Mouse (Mus musculus) adrenal gland, postnatal 10 days (tissue): ENCODE data around the gene Cda. TPM values are rescaled to one million over a fixed set of nuclear protein-coding genes. Genes with fewer than 3 reads are reported as not detected.
A peak's percentile ranks its signal among the peaks of the same experiment; 100 is the strongest.

Experiments
- DNase-seq: peaks from one replicate; pipeline ENCODE4 v3.0.0; 2021; ENCODE audit warnings: mixed read lengths
- total RNA-seq, 2 experiments: library from RNA; stranded (reverse); gene quantifications; 2 replicates each; pipeline ENCODE4 v1.2.3; 2021

The Cda gene
- total RNA-seq, 2 experiments from 2014 or later = 12.3 to 13.4 TPM

DNA sequence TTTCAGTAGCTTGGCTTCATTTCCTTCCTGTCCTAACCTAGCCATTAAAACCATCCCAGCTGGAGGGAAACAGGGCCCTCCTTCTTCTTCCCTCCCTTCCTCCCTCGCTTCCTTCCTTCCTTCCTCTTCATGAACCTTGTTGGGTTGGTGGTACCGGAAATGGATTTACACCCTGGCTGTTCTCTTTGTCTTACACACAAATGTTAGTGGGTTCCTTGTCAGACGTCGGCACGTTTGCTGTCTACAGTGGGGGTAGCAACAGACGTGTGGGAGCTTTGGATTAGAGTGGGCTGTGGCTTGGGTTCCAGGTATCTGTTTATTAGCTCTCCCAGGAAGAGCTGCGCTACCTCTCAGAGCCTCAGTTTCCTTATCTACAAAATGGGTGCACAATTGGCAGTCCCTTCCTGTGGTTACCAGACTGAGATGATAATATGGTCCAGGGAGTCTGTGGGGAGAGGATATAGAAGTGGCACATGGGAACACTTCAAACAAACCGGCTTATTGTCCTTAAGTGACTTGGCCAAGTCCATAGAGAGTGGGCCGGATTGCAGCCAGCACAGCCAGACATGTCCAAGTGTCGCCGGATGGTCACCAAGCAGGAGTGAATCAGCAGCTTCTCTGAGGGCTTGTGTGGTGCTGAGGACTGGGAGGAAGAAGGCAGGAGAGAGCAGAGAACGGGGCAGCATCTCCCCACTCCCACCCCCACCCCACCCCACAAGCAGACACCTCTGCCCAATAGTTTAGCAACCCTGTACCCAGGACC, 887 bp upstream of the Cda start:
- no peak for DNase-seq

DNA sequence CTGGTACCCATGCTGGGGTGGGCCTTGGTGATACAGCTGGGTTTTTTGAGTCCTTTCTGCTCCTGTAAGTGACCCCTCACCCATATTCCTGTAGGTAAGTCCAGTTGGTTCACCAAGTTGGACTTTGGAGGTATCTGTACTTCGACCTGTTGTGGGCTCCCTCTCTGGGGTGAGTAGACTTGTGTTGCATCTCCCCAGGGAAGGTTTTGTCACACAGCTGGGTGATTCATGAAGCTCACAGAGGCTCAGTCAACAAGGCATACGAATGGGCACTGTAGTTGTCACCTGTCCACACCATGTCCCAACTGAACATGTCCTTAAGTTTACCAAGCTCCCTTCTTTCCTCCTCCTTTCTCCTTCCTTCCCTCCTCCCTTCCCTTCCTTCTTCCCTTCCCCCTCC, 1.2 kb downstream of the Cda start:
- no peak for DNase-seq

DNA sequence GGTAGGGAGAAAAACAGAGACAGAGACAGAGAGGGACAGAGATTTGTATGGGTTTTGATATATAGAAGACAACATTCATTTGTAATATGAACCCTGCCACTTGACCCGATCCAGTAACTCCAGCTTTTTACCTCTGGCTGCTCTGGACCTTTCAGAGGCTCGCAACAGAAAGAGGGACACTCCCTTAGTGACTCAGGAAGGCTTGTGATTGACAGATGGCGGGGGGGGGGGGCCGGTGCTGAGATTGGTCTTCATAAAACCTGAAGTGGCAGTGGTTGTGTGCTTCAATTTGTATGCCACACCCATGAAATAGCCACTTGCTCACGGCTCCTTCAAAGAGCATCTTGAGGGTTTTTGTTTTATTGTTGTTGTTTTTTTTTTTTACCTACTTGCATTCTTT, 4.3 kb downstream of the Cda start:
- DNase-seq = no peak

DNA sequence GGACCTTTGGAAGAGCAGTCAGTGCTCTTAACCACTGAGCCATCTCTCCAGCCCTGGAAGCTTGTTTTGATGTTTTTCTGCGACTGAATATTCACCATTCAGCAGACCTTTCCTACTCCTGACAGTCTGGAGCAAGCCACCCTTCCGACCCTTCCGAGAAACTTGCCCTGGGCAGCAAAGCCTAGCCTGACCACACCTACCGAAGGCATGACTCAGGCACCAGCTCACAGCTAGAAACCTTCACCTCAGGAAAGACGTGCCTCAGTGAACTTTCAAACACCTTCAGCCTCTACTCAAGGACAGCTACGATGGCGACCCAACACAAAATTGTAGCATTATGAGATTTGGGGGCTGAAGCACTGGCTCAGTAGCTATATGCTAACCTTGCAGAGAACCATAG, 4.9 kb downstream of the Cda start:
- DNase-seq = no peak

DNA sequence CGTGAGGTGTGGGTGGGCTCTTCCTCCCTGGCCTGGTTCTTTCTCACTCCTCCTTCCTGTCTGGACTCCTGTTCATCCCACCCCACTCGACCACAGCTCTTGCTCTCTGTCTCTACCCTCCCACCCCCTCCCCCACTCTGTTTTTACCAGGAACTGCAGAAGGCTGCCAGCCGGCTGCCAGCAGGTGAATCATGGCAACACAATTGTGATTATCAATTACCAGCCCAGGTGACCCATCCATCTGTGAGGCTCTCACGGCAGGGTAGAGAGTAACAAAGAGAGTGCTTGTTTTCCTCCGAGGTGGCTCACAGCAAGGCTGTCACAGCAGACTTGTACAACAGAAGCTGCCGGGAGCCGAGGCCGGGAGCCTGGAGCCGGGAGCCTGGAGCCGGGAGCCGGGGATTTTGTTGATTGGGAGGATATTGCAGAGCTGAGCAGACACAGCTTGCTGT, 6.4 kb downstream of the Cda start:
- no peak for DNase-seq

DNA sequence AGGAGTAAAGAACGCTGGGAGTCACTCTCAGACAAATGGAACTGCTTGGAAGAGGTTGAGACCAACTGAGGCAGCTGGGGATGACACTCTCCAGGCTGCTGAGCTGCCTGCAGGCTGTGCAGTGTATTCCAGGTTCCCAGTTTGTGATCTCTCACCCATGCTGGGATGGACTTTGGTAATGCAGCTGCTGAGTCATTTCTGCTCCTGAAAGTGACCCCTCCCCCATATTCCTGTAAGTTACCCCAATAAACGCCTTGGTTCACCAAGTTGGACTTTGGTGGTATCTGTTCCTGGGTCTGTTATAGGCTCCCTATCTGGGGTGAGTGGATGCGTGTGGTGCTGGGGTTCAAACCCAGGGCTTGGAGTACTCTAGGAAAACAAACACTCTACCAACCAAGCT, 9.6 kb downstream of the Cda start:
- no peak for DNase-seq

DNA sequence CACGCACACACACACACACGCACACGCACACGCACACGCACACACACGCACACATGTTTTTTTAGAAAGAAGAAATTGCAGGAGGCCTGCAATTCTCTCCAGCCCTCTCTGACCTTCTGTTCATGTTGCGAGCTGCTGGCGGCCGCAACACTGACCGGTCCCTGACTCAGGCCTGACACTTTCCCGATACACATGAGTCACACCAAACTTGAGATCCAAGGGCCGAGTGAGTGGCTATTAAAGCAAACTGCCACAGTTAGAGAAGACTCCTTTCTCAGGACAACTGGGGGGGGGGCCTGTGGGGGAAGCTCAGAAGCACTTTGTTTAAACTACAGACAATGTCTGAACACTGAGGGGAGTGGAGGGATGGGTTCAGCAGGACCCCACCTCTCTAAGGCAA, 11.2 kb downstream of the Cda start:
- DNase-seq = peak; percentile 51

DNA sequence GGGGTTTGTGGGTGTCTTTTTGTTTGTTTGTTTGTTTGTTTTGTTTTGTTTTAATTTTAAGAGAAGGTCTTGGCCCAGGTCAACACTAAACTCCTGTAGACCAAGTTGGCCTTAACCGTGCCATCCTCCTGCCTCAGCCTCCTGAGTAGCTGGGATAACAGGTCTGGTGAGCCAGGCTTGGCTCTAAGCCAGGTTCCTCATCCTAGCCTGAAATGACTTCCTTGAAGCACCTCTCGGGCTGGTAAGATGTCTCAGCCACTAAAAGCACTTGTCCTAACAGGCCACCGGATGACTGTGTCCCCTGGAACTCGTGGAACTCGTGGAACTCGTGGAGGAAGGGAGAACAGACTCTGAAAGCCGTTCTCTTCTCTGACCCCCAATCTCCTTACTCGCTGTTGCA, 11.7 kb downstream of the Cda start:
- no peak for DNase-seq

DNA sequence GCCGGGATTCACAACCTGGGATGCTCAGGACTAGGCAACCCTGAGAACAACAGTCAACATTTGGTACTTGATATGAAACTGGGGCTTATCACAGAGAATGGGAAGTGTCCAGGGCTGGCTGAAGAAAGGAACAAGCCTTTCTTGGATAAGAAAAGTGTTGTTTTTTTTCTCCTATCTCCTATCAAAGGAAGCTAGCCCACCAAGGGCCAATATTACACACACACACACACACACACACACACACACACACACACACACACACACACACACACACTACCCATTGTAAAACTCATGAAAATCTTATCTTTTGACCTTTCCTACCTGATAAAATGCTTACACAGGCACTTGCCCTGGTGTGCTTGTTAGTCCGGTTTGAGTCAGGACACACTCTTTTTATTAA, 12.3 kb downstream of the Cda start:
- no peak for DNase-seq

DNA sequence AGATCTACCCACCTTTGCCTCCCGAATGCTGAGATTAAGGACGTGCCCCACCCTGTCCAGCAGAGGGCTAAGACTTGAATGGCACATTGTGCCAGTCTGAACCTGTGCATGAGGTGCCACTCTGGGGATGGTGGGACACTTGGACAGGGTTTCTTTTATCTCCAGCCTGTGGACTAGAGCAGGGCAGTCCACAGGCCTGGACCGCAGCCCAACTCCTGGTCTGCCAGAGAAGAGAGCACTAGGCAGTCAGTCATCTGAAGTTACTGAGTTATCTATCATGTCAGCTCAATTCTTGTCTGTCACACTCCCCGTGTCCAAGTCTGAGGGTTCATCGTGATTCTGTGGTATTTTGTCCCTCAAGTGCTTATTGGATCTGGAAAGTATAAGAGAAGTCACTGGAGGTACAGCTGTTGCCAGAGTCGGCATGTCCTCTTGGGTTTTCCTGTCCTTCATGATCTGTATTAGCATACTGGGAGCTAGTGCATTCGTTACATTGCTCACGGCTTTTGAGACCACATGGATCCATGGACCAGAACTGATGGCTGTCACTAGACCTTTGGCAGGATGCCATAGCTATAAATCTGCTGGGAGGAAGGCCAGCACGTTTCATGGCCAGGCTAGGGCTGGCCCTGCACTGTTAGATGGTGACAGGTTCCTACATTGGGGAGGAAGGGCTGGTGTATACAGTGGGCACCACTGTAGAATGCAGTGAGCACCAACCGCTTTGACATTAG, 14.2 kb downstream of the Cda start:
- peak; percentile 52 for DNase-seq

DNA sequence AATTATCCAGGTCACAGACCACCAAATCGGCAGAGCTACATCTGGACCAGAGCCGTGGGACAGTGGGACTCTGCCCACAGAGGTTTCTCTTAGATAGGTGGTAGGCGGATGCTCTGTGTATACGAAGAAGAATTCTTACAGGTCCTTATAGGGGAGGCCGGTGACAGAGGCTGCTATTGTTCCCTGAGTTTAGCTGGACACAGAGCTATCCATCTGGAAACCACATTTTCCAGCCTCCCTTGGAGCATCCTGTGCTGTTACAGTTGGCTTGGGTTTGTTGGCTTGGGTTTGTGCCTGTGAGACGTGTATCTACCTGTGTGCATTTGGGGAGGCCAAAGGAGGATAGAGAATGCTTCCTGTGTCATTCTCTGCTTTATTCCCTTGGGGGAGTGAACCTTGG, 15.1 kb downstream of the Cda start:
- DNase-seq = no peak

DNA sequence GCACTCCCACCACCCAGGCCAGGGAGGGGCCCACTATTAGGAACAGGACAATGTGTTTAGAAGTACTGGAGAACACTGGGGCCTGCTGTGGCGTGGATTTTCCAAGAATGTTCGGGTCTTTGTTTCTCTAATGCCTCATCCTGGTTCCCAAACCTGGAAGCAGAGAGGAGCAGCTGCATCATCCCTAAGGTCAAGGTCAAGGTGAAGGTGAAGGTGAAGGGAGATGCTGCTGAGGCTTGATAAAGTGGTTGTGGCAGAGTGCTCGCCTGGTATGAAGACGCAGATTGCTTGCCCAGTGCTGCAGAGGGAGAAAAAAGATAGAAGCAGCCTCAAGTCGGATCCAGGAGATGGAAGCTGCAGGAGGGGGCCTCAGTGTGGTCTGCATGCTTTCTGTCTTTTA, 16.0 kb downstream of the Cda start:
- no peak for DNase-seq

DNA sequence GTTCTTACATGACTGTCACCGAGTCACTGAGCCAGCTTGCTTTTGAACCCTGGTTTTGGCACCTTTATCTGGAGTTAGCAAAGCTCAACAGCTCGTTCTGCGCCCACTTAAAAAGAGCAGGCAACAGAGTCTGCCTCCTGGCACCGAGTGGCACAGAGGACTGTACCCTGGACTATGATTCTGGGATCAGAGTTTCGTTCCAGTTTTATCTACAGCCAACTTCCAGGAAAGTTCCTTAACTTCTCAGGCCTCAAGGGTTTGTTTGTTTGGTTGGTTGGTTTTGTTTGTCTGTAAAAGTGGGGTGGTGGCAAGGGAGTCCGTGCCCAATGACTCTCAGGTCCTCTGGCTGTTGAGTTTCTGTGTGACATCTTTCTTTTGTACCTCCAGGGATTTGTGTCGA, 19.1 kb downstream of the Cda start:
- no peak for DNase-seq

DNA sequence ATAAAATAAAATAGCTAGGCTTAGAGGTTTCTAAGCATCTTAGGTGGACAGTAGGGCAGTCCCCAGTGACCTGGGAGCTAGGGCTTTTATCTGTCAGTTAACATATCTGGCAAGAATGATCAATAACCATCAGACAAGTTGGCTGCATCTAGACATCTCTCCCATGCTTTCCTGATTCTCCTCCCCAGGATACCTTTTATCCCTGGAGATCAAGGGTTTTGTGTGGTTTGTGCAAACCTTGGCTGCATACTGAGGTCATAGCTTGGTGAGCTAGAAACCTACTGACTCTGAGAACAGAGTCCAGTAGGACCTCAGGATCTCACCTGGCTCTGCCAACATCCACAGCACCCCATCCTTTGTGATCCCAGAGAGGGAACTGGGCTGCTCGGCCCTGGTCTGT, 20.5 kb downstream of the Cda start:
- no peak for DNase-seq

DNA sequence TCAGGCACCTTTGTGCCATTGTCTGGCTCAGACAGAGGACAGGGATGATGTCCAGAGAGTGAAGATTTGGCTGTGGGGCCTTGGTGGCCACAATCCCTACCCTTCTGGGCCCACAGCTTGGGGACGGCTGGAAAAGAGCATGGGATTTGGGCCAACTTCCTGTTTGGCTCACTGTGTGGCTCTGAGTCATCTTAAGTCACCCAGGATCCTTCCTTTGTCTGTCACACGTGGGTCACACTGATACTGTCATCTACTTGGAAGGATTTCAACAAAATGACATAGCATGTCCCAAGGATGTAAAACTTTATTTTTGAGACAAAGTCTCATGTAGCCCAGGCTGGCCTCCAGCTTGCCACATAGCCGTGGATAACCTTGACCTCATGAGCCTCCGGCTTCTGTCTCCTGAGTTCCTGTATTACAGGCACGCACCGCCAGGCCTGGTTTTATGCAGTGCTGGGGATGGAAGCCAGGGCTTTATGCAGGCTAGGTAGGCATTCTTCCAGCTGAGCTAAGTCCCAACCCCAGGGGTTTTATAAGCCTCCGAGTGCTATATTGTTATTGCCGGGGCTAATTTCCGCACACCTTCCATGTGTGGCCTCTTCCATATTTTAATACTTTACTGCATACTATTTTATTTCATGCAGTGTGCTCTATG, 22.8 kb downstream of the Cda start:
- peak; percentile 67 for DNase-seq

DNA sequence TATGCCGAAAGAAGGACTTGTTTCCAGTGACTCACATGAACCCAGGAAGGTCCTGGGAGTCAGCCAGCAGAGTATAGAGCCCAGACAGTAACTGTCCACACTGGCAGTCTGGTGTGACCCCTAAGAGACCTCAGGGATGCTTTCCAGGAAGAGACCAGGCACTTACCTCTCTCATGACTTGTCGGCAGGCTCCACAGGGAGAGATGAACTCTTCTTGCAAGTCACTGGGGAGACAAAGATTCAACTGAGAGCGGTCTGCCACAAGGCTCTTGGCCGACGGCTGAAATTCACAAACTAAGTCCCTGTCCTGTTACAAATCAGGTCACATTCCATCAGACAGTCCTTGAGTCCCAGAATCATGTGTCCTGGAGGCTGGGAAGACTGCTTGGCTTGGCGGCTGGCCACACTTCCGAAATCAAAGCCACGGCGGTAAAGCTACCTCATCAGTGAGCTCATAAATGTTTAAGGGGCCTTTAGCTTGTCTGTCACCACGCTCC, 24.4 kb downstream of the Cda start:
- peak; percentile 81 for DNase-seq

DNA sequence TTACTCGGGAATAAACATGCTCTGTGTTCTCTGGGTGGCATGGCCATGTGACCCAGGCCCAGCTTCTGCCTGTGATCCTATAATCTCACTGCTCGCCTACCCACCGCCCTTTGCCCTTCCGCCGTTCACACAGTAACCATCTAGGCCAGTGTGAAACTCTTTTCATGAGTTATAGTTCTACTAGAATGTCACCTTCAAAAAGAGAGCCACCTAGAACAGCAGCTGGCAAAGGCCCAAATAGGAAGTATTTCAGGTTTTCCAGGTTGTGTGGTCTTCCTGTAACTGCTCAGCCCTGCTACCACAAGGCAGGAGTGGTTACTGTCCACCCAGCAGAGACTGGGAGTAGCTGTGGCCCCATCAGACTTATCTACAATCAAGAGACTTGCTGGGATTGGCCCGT, 25.0 kb downstream of the Cda start:
- DNase-seq = no peak

DNA sequence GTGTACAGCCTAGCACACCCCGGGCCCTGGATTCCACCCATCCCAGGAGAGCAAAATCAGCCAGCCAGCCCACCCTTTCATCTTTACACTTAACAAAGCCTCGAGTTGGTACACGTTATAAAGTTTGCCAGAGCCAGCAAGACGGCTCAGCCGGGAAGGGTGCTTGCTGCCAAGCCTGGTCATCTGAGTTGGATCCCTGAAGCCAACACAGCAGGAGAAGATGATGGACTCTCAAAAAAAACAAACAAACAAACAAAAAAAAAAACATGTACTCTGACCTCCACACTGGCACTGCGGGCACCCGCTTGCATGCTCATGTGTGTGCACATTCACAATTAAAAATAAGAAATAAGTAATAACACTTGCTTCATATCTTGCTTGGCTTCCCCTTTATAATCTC, 25.7 kb downstream of the Cda start:
- no peak for DNase-seq

DNA sequence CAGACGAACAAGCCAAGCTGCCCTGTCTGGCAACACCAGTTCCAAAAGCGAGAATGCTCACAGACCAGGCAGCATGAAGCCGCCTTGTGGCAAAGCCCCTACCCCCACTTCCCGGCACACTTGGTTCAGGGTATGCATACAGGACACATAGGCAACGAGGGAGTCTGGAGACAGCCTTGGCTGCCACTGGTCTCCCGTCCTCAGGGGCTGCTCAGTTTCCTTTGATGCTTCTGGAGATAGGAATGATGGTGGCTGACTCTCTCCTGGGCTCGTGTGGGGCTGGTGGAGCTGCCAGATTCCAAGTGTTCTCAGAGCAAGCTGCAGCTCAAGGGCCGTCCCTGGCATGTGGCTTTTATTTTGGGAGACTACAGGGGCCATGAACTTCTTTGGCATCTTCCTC, 26.4 kb downstream of the Cda start:
- no peak for DNase-seq

DNA sequence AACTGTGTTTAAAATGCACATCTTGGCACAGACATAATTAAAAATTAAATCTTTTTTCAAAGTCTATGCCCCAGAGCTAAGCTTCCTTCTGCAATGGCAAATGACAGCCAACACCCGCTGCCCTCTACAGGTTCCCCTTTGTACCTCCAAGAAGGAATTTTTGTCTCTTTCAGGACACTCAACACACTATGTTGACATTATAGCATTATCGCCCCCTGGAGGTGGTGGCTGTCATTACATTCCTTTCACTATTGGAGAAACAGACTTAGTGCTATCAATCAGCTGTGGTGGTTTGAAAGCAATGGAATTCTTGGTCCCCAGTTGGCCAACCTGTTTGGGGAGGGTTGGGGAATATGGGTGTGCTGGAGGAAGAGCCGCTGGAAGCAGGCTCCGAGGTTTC, 27.8 kb downstream of the Cda start:
- DNase-seq = peak; percentile 66

DNA sequence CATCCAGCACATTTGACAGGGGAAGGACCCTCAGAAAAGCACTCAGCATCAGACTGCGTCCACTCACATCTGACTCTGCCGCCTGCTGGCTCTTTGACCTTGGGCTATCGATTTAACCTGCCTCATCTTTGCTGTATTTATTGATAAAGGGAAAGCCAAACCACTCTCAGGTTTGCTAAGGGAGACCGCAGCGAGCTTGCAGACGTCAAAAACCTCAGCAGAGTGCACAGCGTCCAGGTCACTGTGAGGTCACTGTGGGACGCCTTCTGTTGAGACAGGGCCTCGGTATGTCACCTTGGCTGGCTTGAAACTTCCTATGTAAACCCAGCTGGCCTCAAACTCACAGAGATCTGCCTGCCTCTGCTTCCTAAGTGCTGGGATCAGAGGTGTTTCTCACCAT, 30.5 kb downstream of the Cda start:
- no peak for DNase-seq

DNA sequence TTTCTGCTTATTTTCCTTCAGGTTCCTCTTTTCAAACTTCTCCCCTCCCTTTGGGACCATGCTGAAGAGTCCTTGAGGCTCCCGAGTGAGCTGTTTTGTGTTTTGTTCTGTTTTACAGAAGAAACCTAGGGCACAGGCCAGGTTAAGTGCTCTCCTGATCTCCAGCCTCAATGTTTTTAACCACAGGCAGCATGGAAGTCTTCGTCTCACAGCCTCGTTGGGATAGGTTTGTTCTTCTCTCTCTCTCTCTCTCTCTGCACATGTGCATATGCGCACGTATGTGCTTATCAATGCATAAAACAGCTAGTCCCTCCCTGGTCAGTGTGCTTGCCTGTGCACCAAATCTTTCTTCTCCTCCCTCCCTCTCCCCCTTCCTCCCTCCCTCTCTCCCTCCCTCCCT, 30.9 kb downstream of the Cda start:
- no peak for DNase-seq

DNA sequence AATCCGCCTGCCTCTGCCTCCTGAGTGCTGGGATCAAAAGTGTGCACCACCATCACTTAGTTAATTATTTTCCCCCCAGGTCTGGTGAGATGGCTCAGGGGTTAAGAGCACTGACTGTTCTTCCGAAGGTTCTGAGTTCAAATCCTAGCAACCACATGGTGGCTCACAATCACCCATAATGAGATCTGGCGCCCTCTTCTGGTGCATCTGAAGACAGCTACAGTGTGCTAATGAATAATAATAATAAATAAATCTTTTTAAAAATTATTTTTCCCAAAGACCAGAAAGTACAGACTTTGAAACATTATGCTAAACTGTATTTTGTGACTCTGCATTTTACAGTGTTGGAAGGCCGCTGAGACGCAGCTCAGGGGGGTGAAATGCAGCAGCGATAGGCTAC, 32.1 kb downstream of the Cda start:
- DNase-seq = no peak
